Mouse (Mus musculus): ENCODE results near the gene Slc2a1.

Slc2a1 gene

DNA sequence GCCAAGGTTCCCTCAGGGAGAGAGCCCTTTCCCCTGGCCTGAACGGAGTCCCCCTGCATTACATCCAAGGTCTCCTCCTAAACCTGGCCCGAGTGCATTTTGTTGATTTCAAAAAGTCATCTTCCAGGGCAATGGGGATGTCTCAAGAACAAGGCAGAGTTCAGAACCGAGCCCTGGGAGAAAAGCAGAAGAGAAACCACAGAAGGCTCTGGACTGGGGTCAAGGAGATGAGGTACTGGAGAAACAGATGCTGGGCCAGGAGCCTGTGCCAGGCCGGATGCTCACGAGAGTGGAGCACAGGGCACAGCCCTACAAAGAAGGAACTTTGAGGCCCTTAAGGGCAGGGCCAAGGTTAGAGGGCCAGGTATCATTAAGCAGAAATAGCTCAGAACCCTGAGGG, 69.2 kb downstream of the Slc2a1 start:
- DNase-seq (ENCODE audit: low spot score in 2 of 2), result no peak

DNA sequence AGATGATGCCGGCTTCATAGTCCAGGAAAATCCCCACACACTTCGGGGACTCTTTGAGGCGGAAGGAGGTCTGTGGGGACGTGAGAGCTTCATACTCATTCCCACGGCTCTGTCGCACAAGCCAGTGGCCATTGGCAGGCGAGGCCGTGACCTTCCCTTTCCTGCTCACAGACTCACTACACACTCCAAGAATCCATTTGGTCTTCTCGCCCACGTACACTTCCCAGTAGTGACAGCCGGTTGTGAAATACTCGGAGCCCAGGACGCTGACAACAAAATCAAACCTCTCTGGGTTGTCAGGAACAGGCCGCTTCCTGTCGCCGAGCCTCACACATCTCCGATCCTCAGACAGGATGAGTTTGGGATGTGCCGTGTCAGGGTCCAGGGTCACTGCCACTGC, 69.8 kb downstream of the Slc2a1 start:
- DNase-seq (ENCODE audit: low spot score in 2 of 2), result no peak

DNA sequence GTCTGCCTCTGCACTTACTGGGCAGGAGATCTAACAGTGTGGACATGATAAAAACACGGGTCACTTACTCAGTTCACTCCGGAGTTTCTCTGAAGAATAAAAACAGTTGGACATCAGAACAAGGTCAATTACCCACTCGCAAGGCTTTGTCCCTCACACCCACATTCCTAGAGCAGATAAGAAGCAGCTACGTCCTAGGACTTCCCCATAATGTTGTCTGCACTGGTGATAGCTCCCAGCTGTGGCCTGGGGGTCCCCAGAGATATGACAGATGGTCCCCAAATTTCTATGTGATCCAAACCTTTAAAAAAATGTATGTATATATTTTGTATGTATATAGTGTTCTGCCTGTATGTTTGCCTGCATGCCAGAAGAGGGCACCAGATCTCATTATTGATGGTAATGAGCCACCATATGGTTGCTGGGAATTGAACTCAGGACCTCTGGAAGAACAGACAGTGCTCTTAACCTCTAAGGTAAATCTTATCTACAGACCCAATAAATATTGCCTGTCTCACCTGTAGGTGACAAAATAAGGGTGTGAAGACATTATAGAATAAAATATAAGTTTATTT, 71.7 kb downstream of the Slc2a1 start:
- DNase-seq (ENCODE audit: low spot score in 2 of 2), result no peak

DNA sequence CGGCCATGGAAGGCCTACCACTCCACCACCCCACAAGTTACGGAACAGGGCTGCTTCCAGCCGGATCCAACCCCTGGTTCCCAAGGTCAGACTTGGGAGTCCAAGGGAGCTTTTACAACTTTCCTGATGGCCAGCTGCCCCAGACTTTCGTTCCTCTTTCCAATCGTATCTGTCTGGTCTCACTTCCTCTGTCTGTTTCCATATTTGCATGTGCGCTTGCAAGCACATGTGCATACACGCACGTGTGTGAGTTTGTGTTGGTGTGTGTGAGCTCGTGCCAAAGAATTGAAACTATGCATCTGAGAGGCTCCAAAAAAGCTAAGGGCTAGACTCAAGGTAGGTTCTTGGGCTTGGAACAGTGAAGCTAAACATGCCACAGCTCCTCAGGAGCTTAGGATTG, 72.9 kb downstream of the Slc2a1 start:
- DNase-seq (ENCODE audit: low spot score in 2 of 2), result no peak

DNA sequence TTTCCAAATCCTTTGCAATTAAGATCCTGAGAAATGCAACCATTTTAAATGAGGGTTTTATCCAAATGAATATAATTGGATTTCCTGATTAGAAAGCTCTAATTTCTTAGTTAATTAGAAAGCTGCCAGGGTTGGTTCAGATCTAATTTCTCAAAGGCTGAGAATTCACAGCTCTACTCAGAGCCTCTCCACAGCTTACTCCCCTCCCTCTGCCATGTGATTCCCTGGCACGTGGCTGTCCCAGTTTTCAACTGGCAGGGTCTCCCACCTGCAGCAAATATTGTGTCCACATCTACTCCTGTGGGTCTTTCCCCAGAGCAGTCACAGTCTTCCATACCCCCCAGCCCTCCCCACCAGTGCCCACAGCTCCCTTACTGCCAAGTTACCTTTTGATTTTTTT, 75.0 kb downstream of the Slc2a1 start:
- DNase-seq (ENCODE audit: low spot score in 2 of 2), result no peak

DNA sequence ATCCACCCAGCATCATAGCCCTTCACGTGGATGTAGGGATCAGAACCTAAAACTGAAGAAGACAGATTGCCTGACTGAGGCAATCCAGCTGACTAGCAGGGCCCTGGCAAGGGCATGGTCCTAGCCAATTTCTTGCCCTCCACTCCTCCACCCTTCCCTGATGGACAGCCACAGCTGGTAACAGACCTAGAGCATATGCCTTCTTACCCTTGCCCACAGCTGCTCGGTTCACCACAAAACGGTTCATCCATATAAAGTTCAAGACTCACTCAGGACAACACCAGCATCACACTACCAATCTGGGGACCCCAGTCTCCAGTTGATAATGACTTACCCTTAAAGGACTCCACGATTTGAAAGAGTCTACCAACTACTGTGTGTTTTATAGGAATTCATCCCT, 77.3 kb downstream of the Slc2a1 start:
- DNase-seq (ENCODE audit: low spot score in 2 of 2), result no peak
